Mouse (Mus musculus) forebrain, embryonic 13.5 days (tissue): ENCODE measurements at regions not wholly inside any gene's neighbourhood (a gene's known extent, or its start where the extent isn't known, plus 50 kb on each side); places are given as distances from the start of the nearest gene placed in this dataset.

Source experiments
- ATAC-seq: fragments of 200-750 bp; cut with Nextera tagmentation; 2 replicates; pipeline ENCODE4 v1.8.0; 2017
- H3K27ac ChIP-seq: fragments of 300-500 bp; sonication (generic); 2 replicates; pipeline ENCODE4 v1.5.1; 2015; ENCODE audit warnings: inconsistent platforms, mild to moderate bottlenecking, moderate library complexity
- H3K27me3 ChIP-seq: fragments of 300-500 bp; sonication (generic); 2 replicates; pipeline ENCODE4 v1.6.1; 2015; ENCODE audit warnings: mild to moderate bottlenecking, inconsistent platforms
- H3K36me3 ChIP-seq: fragments of 300-500 bp; sonication (generic); 2 replicates; pipeline ENCODE4 v1.6.1; 2015; ENCODE audit warnings: mild to moderate bottlenecking, inconsistent platforms; ENCODE audit not compliant: poor library complexity, severe bottlenecking
- H3K4me1 ChIP-seq: fragments of 300-500 bp; sonication (generic); 2 replicates; pipeline ENCODE4 v1.6.1; 2015; ENCODE audit warnings: inconsistent platforms
- H3K4me2 ChIP-seq: fragments of 300-500 bp; sonication (generic); 2 replicates; pipeline ENCODE4 v1.6.1; 2015; ENCODE audit warnings: inconsistent platforms, mild to moderate bottlenecking, moderate library complexity
- H3K4me3 ChIP-seq: fragments of 300-500 bp; sonication (generic); 2 replicates; pipeline ENCODE4 v1.5.1; 2015; ENCODE audit warnings: mild to moderate bottlenecking, inconsistent platforms
- H3K9ac ChIP-seq: fragments of 300-500 bp; sonication (generic); 2 replicates; pipeline ENCODE4 v1.6.1; 2015; ENCODE audit warnings: mild to moderate bottlenecking, inconsistent platforms
- H3K9me3 ChIP-seq: fragments of 300-500 bp; sonication (generic); replicated peaks from 2 replicates; pipeline ENCODE4 v1.6.1; 2016; ENCODE audit warnings: inconsistent platforms
- WGBS: fragments of 180-500 bp; shearing (Covaris S2); methylation state at CpG from one replicate; pipeline ENCODE4 v1.1.7; 2015; 5-methylcytosine and 5-hydroxymethylcytosine counted together

DNA sequence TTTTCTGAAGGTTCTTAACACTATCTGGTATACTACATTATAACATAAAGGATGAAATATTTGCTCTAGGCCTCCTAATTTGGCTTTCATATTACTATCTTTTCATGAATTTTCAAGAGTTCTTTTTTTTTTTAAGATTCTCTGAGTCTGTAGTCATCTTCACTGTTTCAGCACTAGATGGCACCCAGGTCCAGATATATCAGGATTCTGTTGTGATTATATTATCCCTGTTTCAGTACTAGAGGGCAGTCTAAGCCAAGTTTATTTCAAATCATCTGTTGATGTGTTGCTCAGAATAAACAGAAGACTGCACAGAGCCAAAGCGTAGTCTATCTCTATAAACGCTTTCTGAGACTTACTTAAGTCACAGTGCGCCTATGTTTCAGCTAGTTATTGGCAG lies 1760.2 kb upstream of the Acvr2a start:
- H3K4me2 ChIP-seq: no peak overlapping the region
- no peak for ATAC-seq

DNA sequence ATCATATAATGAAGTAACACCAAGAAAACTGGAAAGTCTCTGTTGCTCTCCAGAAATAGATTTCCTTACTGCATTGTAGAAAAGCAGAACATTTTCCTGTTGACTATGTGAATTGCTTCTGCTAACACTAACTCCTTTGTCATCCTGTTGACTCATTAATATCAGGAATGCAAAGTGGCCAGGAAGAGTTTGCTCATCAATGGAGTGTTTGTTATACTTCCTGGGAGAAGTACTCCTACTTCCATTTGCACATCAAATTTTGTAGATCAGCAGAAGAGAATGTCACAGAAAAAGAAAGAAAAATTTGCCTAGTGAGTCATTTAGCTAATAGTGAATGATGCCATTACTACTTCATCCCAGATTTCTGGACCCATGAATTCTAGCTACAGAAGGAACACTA lies 1739.7 kb upstream of the Acvr2a start:
- ATAC-seq: no peak
- Histone ChIP-seq H3K9me3 (no peaks in the 10 kb centered on the region), H3K27ac (no peak overlapping the region), H3K27me3 (no peaks in the 10 kb centered on the region), H3K4me3 (no peak overlapping the region), H3K36me3 (no peaks in the 10 kb centered on the region), H3K9ac (no peak overlapping the region), H3K4me2 (no peak overlapping the region), H3K4me1 (no peaks in the 10 kb centered on the region)

More for the DNA sequence above, 1760.2 kb upstream of the Acvr2a start:
- no peaks in the 10 kb centered on the region for H3K9me3 ChIP-seq
- 91% methylated on average over 3 of the region's 3 CpGs for WGBS
- H3K36me3 ChIP-seq: no peaks in the 10 kb centered on the region
- no peak overlapping the region for H3K9ac ChIP-seq
- no peaks in the 10 kb centered on the region for H3K27me3 ChIP-seq
- no peak overlapping the region for H3K27ac ChIP-seq
- H3K4me3 ChIP-seq: no peak overlapping the region
- no peaks in the 10 kb centered on the region for H3K4me1 ChIP-seq

DNA sequence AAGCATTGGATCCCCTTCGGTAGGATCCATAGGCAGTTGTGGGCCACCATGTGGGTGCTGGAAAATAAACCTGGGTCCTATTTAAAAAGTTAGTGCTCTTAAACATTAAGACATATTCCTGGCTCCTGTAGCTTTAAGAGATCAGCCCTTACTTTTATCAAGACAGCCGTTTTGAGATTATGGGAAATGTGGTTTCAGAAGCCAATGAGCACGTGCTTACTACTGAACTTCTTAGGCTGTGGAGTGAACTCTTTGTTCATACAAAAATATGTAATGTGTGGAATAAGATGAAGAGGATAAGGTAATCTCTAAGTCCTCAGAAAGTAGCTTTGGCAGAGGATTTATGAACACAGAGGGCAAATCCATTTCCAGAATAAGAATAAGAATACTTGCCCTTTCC lies 1738.7 kb upstream of the Acvr2a start:
- 87% methylated on average over 3 of the region's 3 CpGs for WGBS

DNA sequence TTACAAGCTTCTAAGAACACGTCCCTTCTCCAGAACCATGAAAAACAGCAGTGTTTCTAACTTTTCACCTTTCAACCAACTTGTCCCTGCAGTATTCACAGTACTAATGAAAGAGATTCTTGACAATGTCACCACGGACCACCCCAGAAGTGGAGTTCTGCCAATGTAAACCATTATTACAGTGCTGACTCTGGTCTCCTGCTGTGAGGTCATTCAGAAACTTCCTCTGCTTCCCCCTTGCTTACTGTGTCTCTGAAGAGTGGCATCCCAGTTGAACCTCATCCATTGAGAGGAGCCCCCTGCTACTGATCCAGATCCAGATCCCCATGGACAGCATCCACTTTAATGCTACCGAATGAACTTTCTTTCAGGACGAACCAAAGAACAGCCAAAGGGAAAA lies 1725.3 kb upstream of the Acvr2a start:
- no peaks in the 10 kb centered on the region for H3K36me3 ChIP-seq
- 29% methylated on average over 4 of the region's 4 CpGs for WGBS
- H3K4me3 ChIP-seq: no peak overlapping the region
- H3K9me3 ChIP-seq: no peaks in the 10 kb centered on the region
- ATAC-seq: no peak
- no peak overlapping the region for H3K27ac ChIP-seq
- H3K27me3 ChIP-seq: no peaks in the 10 kb centered on the region
- H3K4me2 ChIP-seq: no peak overlapping the region
- no peaks in the 10 kb centered on the region for H3K4me1 ChIP-seq
- H3K9ac ChIP-seq: no peak overlapping the region

More for the DNA sequence above, 1738.7 kb upstream of the Acvr2a start:
- Histone ChIP-seq H3K4me2 (no peak overlapping the region), H3K27me3 (no peaks in the 10 kb centered on the region), H3K4me1 (no peaks in the 10 kb centered on the region), H3K9ac (no peak overlapping the region), H3K27ac (no peak overlapping the region), H3K36me3 (no peaks in the 10 kb centered on the region), H3K4me3 (no peak overlapping the region), H3K9me3 (no peaks in the 10 kb centered on the region)
- ATAC-seq: no peak

DNA sequence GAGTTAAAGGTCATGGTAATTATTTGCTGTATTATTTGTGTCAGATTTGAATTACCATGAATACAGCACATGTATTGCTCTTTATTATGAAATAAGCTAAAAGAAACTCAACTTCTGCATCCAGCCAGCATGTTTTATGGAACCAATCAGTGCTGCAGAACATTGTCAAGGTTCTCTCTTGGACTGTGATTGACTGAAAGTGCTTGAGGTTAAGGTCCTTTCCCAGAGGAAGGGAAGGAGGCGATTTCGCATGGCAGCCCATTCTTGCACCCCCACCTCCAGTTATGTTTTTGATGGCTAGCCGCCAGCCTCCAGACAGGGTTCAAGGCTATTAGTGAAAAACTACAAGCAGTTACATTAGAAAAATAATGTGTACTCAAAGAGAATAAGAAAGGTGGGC lies 1717.9 kb upstream of the Acvr2a start:
- H3K36me3 ChIP-seq: no peaks in the 10 kb centered on the region
- no peak overlapping the region for H3K27ac ChIP-seq
- H3K4me2 ChIP-seq: no peak overlapping the region
- no peaks in the 10 kb centered on the region for H3K27me3 ChIP-seq
- ATAC-seq: no peak
- no peaks in the 10 kb centered on the region for H3K4me1 ChIP-seq
- 92% methylated on average over 3 of the region's 3 CpGs for WGBS
- H3K9ac ChIP-seq: no peak overlapping the region
- no peaks in the 10 kb centered on the region for H3K9me3 ChIP-seq
- no peak overlapping the region for H3K4me3 ChIP-seq

DNA sequence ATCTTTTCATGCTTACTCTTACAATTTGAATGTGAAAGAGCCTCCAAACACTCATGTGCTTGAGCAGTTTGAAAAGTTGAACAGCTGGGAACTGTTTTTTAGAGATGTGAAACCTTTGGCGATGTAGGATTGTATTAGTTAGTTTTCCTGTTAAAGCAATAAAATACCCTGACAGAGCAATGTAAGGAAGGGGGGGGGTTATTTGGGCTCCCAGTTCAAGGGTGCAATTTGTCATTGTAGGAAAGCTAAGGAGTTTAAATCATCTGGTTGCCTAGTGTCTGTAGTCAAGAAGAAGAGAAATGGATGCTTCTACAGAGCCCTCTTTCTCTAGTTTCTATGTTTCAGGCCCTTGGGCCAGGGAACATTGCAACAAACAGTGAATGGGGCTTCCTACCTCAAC lies 1674.5 kb upstream of the Acvr2a start:
- 89% methylated on average over 1 of the region's 1 CpGs for WGBS
- no peak overlapping the region for H3K4me3 ChIP-seq
- no peak overlapping the region for H3K9ac ChIP-seq
- no peak overlapping the region for H3K4me2 ChIP-seq
- H3K27me3 ChIP-seq: no peaks in the 10 kb centered on the region
- H3K36me3 ChIP-seq: no peaks in the 10 kb centered on the region
- H3K9me3 ChIP-seq: no peaks in the 10 kb centered on the region
- H3K27ac ChIP-seq: no peak overlapping the region
- ATAC-seq: no peak
- H3K4me1 ChIP-seq: no peaks in the 10 kb centered on the region

DNA sequence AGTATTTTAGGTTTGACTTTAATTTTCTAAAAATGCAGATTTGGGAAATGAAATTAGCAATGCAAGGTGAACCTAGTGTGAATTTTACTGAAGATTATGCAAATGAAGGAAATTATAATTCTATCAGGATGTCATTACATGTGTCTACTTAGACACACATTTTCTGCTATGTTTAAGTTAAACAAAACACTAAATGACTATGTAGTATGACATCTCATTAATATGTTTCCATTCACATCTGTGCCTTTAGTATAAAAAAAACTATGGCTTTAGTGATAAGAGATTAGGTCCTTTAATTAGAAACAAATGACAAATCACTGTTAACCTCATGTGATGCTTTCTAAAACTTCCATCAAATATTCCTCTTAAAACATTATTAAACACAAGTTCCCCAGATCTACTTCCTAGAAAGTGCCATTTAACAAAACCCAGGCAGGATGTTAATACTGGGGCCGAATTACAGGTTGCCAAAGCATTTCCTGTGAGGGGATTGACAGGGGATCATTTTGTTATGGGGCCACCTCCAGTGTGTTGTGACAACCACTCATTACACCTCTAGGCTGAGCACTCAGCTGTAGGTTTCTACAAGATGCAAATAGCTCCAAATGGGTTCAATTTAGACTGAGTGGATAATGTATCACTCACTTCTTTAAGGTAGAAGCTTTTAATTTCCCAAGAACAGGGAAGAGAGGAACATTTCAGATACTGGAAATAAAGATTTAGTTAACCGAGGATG lies 1629.7 kb upstream of the Acvr2a start:
- peak; percentile 67 for ATAC-seq
- 77% methylated on average over 2 of the region's 2 CpGs for WGBS
- H3K9ac ChIP-seq: no peak overlapping the region
- no peaks in the 10 kb centered on the region for H3K4me1 ChIP-seq
- H3K27me3 ChIP-seq: no peaks in the 10 kb centered on the region
- H3K9me3 ChIP-seq: no peaks in the 10 kb centered on the region
- no peak overlapping the region for H3K4me3 ChIP-seq
- no peak overlapping the region for H3K4me2 ChIP-seq
- H3K36me3 ChIP-seq: no peaks in the 10 kb centered on the region
- no peak overlapping the region for H3K27ac ChIP-seq
